Mouse (Mus musculus) granulocyte monocyte progenitor cell, adult 5-6 weeks (primary cell): ENCODE data around the gene Pcca. TPM values are rescaled to one million over a fixed set of nuclear protein-coding genes. Genes with fewer than 3 reads are reported as not detected.
A peak's percentile ranks its signal among the peaks of the same experiment; 100 is the strongest.

Experiments
- ATAC-seq: replicated peaks from 2 replicates; pipeline ENCODE4 v1.8.0; 2016; ENCODE audit warnings: mild to moderate bottlenecking, moderate TSS enrichment, inconsistent platforms; ENCODE audit not compliant: poor library complexity, severe bottlenecking
- total RNA-seq, 2 experiments: library from RNA; stranded (forward) in 1 of 2; stranded (reverse) in 1 of 2; fragments of 200-712, 200-1000 nt in 1 of 2; fragments of >200 nt in 1 of 2; fragmentation: Nextera tagmentation in 1 of 2; gene quantifications; 2 replicates each; pipeline ENCODE4 v1.2.3; 2014 to 2017

The Pcca gene
- total RNA-seq, 2 experiments from 2014 or later: 53.2 to 78.9 TPM

- ATAC-seq: peak; percentile 87
Measured at GRCm38 (mm10) chr14:122637798-122638555, 103.9 kb downstream of the Pcca start.

GRCm38 (mm10) chr14:122639168-122639720, 105.1 kb downstream of the Pcca start:
- no peak for ATAC-seq

DNA sequence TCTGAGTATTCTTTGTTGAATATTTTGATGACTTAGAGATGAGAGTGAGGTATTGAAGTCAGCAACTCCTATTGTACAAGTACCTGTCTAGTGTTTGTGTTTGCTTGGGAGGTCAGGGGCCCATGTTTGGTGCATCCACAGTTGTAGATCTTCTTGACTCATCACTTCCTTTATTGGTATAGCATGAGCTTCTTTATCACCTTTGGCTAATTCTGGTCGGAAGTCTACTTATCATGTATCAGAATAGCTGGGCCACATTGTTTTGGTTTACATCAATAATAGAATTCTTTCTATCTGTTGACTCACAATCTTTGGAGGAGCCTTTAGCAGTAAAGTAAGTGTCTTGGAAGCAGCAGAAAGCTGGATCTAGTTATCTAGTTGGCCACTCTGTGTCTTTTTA, 108.3 kb downstream of the Pcca start:
- ATAC-seq: no peak

DNA sequence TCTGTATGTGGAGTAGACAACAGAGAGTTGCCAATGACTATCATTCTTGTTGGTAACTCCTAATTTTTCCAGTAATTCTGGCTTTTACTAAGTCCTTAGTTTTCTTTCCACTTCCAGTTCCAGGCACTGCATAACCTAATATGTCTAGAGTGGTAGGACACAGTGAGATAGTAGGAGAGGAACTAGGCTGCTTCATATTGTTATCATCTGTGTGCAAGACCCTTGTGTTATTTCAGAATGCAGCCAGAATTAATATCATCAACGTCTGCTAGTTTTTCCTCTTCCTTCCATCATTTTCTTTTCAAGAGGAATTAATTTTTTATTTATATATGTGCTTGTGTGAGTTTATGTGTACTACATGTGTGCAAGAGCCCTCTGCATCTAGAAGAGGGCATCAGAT, 114.1 kb downstream of the Pcca start:
- ATAC-seq: no peak

DNA sequence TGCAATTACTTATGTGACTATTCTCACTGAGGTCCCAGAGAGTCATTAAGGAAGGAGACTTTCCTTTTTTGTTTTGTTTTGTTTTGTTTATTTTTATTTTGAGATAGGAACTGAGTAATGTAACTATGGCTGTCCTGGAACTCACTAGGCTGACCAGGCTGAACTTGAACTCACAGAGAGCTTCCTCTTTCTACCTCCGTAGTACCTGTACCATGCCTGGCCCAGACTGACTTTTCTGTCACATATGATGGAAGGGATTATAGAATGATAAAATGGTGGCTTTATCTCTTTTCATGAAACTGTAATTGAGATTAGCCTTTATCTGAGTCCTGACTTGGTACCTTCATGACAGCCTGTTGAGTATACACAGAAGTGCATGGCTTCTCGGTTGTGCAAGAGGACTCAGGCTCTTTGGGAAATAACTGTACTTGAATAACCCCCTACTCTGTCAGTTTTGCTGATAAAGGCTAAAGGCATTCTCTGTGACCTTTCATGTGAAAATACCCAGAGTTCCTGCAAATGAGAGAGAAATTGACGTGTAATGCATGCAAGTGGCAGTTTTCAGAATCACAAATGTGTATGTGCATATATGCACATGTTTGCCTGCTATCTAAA, 115.3 kb downstream of the Pcca start:
- ATAC-seq: 0 out of 2 replicates have a peak, but pooled peaks have one; percentile 22

- no peak for ATAC-seq
Measured at GRCm38 (mm10) chr14:122651681-122652080, 117.6 kb downstream of the Pcca start.

DNA sequence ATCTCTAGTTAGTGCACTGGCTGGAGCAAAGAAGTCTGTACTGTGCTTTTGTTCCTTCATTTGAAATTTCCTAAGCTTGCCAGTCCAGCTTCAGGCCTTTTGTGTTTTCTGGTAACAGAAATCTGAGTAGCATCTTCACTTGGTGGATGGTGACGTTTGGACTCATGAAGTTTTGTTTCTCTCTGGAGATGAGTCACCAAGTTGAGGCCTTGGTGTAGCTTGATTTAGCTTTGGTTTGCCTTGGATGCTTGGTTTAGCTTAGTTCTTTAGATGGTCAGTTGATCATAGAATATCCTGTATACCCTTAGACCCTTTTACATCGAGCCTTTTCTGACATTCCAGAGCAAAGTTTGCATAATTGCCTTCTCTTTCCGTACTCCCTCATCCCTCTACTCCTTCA, 141.5 kb downstream of the Pcca start:
- no peak for ATAC-seq

DNA sequence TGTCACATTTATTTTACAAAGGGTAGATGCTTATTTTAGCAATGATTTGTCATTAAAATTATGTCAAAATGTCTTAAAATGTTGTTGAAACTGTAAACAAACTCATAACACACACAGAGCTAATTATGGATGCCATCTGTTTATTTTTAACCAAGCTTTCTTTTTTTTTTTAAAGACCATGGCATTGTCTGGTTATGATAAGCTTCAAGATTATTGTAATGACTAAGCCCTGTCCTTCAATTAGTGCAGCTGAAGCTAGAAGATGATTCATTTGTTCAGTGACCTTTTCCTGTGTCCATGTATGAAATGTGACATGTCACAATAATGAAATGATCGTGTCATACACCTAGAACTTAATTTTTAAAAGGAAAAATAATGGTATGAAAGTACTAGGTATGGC, 149.5 kb downstream of the Pcca start:
- no peak for ATAC-seq

GRCm38 (mm10) chr14:122684250-122684649, 150.1 kb downstream of the Pcca start:
- no peak for ATAC-seq

- no peak for ATAC-seq
Measured at GRCm38 (mm10) chr14:122684811-122685210, 150.7 kb downstream of the Pcca start.

- no peak for ATAC-seq
Measured at GRCm38 (mm10) chr14:122687398-122687797, 153.3 kb downstream of the Pcca start.

DNA sequence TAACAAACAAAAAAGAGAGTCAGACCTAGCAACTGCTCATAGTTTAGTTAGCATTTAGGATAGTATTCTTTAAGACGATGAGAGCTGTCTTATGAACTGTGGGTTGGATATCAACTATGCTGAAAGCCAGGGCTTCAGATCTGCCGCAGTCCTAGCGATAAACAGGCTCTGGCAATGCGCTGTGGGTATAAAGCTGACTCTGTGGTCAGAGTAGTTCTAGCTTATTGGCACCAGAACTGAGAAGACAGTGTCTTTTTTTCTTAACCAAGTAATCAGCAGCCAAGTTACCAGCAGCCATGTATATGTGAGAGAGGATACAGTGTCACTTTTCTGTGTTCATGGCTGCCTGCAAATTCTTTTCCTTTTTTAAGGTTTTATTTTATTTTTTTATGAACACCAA, 154.3 kb downstream of the Pcca start:
- no peak for ATAC-seq

GRCm38 (mm10) chr14:122689136-122689815, 155.2 kb downstream of the Pcca start:
- no peak for ATAC-seq

DNA sequence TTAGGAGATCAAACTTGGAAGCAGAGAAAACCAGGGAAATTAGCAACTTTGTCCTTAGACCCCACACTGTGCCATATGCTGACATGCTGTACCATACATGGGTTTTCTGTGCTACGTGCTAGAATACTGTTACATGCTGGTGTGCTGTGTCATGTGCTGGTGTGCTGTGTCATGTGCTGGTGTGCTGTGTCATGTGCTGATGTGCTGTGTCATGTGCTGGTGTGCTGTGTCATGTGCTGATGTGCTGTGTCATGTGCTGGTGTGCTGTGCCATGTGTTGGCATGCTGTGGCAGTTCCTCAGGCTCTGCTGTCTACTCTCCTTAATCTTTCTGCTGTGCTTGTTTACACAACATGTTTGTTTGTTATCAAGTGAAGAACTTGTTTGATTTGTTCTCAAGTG, 157.4 kb downstream of the Pcca start:
- peak; percentile 22; the same call in 1 of the 2 replicates for ATAC-seq

DNA sequence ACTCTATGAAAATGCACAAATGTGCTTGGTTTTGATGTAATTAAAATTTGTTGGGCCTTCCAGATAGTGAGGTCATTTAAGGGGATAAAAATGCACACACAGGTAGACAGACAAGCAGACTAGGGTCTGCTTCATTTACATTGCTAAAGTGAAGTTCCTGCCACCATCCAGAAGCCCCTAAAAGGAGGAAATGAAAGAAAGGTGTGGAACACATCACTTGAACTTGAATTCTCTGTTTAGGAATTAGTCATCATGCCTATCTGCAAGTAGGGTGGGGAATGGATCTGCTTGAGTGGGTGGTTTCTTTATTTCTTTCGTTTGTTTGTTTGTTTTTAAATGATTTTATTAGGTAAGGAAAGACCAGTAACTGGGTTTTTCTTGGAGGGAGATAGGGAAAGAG, 166.2 kb downstream of the Pcca start:
- no peak for ATAC-seq

- ATAC-seq: 0 out of 2 replicates have a peak, but pooled peaks have one; percentile 22
Measured at GRCm38 (mm10) chr14:122713793-122714192, 179.7 kb downstream of the Pcca start.

GRCm38 (mm10) chr14:122714911-122715310, 180.8 kb downstream of the Pcca start:
- ATAC-seq: peak; percentile 61

DNA sequence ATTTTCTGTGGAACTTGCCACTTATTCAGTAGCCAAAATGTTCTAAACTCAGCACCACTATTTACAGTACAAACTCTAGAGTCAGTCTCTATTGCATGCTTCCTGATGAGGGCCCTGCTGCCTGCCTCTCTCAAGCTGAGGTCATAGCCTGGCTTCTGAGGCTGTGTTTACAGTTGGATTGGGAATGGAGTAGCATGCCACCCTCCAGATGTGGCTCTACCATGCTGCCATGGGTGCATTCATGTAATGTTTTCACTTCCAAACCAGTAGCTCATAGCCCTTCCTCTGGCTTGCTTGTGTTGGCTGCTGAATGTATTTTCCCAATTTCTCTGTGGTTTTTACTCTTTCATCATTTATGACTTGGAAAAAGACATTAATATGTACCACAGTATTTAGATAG, 181.9 kb downstream of the Pcca start:
- ATAC-seq: no peak

GRCm38 (mm10) chr14:122719496-122720080, 185.5 kb downstream of the Pcca start:
- ATAC-seq: no peak

- no peak for ATAC-seq
Measured at GRCm38 (mm10) chr14:122720989-122721388, 186.9 kb downstream of the Pcca start.

DNA sequence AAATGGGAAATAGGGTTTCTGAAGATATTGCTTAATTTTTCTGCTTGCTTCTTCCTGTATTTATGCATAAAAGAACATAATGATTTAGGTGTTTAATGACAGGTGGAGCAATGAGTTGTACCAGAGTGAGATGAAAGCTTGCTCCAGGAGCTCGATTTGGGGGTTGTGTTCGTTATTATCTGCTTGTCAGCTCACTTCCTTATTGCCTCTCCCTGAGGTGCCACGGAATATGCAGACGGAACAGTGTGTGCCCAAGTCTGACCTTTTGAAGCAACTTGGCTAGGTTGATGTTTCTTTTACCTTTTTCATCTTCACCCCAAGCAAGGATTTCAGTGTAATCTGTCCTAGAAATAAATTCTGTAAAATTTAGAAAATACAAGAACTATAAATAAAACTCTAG, 187.6 kb downstream of the Pcca start:
- no peak for ATAC-seq
